Mouse (Mus musculus) forebrain, embryonic 10.5 days (tissue): ENCODE measurements around the gene Dhrs2. TPM values are rescaled to one million over a fixed set of nuclear protein-coding genes. Genes with fewer than 3 reads are reported as not detected.

Experiments
- DNase-seq: peaks from one replicate; pipeline ENCODE4 v3.0.0-alpha.2; 2017; ENCODE audit warnings: low spot score; ENCODE audit errors: extremely low spot score
- H3K27ac ChIP-seq: fragments of 300-500 bp; sonication (generic); 2 replicates; pipeline ENCODE4 v1.5.1; 2016; ENCODE audit warnings: mild to moderate bottlenecking
- H3K27me3 ChIP-seq: fragments of 300-500 bp; sonication (generic); 2 replicates; pipeline ENCODE4 v1.6.1; 2016; ENCODE audit warnings: mild to moderate bottlenecking; ENCODE audit not compliant: poor library complexity, severe bottlenecking
- H3K36me3 ChIP-seq: fragments of 300-500 bp; sonication (generic); replicated peaks from 2 replicates; pipeline ENCODE4 v1.6.1; 2016; ENCODE audit warnings: mild to moderate bottlenecking, moderate library complexity
- H3K4me1 ChIP-seq: fragments of 300-500 bp; sonication (generic); 2 replicates; pipeline ENCODE4 v1.6.1; 2016
- H3K4me3 ChIP-seq: fragments of 300-500 bp; sonication (generic); 2 replicates; pipeline ENCODE4 v1.5.1; 2016; ENCODE audit warnings: mild to moderate bottlenecking, moderate library complexity
- H3K9me3 ChIP-seq: fragments of 300-500 bp; sonication (generic); 2 replicates; pipeline ENCODE4 v1.6.1; 2016; ENCODE audit warnings: mild to moderate bottlenecking, moderate library complexity
- WGBS: fragments of 180-500 bp; shearing (Covaris S2); methylation state at CpG from one replicate; pipeline ENCODE4 v1.1.7; 2016; 5-methylcytosine and 5-hydroxymethylcytosine counted together
- polyA plus RNA-seq: library from polyadenylated mRNA; unstranded; fragments of >200 nt; fragmentation: Nextera tagmentation; extraction: Ambion mirVana; gene quantifications from 2 replicates; pipeline ENCODE4 v1.2.1, GENCODE M21; 2016

Gene Dhrs2
- polyA plus RNA-seq, 1 experiment from 2014 or later = not detected

DNA sequence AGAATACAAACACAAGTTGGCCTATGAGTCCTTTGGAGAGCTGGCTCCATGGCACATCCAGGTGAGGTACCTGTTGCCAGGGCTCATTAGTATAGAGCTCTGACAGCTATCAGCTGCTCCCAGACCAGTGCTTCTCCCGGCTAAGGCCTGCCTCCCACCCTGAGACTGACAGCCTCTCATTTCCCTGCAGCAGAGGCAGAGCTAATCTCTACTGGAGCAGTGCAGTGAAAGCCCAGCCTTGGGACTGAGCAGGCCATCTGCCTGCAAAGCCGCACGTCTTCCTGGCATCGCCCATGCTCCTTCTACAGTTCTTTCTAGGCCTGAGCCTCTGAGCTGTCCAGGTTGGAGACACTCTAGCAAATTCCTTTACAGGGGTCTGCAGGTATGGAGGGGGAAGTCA lies 51.2 kb downstream of the Dhrs2 start:
- 82% methylated on average over 4 of the region's 4 CpGs for WGBS
- Histone ChIP-seq H3K36me3 (no peaks in the 10 kb centered on the region), H3K9me3 (no peaks in the 10 kb centered on the region), H3K4me3 (no peak overlapping the region), H3K27ac (no peak overlapping the region), H3K27me3 (no peaks in the 10 kb centered on the region), H3K4me1 (0 out of 2 replicates have a peak, but pooled peaks cover 4% of the 10 kb centered on the region)
- no peak for DNase-seq

DNA sequence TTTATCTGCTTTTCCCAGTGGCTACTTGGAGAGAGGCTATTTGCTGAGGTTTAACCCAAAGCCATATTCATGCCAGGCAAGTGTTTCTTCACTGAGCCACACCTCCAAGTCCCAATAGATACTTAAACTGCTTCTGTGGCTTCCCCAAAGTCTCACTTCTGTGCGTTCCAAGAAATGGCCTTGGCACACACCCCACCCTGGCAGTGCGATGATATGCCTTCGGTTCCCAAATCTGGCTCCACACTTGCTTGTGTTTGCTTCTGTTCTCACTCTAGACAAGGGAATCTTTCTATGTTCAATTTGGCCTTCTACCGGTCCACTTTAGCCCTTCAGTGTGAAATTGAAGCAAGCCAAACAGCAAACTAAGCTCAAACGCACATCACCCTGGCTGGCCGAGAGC lies 53.0 kb downstream of the Dhrs2 start:
- Histone ChIP-seq H3K4me1 (0 out of 2 replicates have a peak, but pooled peaks cover 4% of the 10 kb centered on the region), H3K27ac (no peak overlapping the region), H3K9me3 (no peaks in the 10 kb centered on the region), H3K4me3 (no peak overlapping the region), H3K36me3 (no peaks in the 10 kb centered on the region), H3K27me3 (no peaks in the 10 kb centered on the region)
- WGBS = 95% methylated on average over 6 of the region's 6 CpGs
- no peak for DNase-seq

GRCm38 (mm10) chr14:55279322-55280069 lies 57.7 kb downstream of the Dhrs2 start:
- Histone ChIP-seq H3K27me3 (no peaks in the 10 kb centered on the region), H3K9me3 (no peaks in the 10 kb centered on the region), H3K4me1 (0 out of 2 replicates have a peak, but pooled peaks cover 4% of the 10 kb centered on the region), H3K36me3 (no peaks in the 10 kb centered on the region), H3K4me3 (no peak overlapping the region), H3K27ac (no peak overlapping the region)
- no peak for DNase-seq
- 88% methylated on average over 7 of the region's 7 CpGs for WGBS

Other genes starting within 250 kb of the Dhrs2 start
- not detected in 2 replicates for gene Gm17428, start 245.1 kb upstream of the Dhrs2 start, polyA plus RNA-seq
- 0.63 and 0.72 TPM in 2 replicates for gene Myh7, start 227.4 kb upstream of the Dhrs2 start, polyA plus RNA-seq
- 102 and 104 TPM in 2 replicates for gene Ngdn, start 206.6 kb upstream of the Dhrs2 start, polyA plus RNA-seq
- 8.1 and 9.2 TPM in 2 replicates for gene Zfhx2, start 129.7 kb upstream of the Dhrs2 start, polyA plus RNA-seq
- 30.5 and 31.4 TPM in 2 replicates for gene Thtpa, start 127.2 kb upstream of the Dhrs2 start, polyA plus RNA-seq
- 16.4 and 18.5 TPM in 2 replicates for gene Ap1g2, start 115.4 kb upstream of the Dhrs2 start, polyA plus RNA-seq
- 0.31 and 0.56 TPM in 2 replicates for gene Jph4, start 105.1 kb upstream of the Dhrs2 start, polyA plus RNA-seq